Mouse (Mus musculus) megakaryocyte, embryonic 14.5 days (primary cell): ENCODE measurements at regions not wholly inside any gene's neighbourhood (a gene's known extent, or its start where the extent isn't known, plus 50 kb on each side); places are given as distances from the start of the nearest gene placed in this dataset.
A peak's percentile ranks its signal among the peaks of the same experiment; 100 is the strongest.
"Not testable (repeated sequence)": the region's sequence is repeated elsewhere in the genome, so short reads cannot be mapped to it uniquely, and the experiment has no call there.

Experiments
- H3K27me3 ChIP-seq: replicated peaks from 2 replicates; pipeline ENCODE3; 2012; ENCODE audit warnings: inconsistent platforms
- H3K36me3 ChIP-seq: replicated peaks from 2 replicates; pipeline ENCODE3; 2012; ENCODE audit warnings: low read length, inconsistent platforms, mixed read lengths
- H3K4me1 ChIP-seq: 2 replicates; pipeline ENCODE4 v1.6.1; 2012; ENCODE audit warnings: inconsistent platforms
- H3K4me3 ChIP-seq: replicated peaks from 2 replicates; pipeline ENCODE3; 2012; ENCODE audit warnings: moderate library complexity, mild to moderate bottlenecking, inconsistent platforms
- H3K9me3 ChIP-seq: 2 replicates; pipeline ENCODE4 v1.6.1; 2012; ENCODE audit warnings: inconsistent platforms
- FLI1 ChIP-seq: IDR thresholded peaks from 2 replicates; pipeline ENCODE4 v1.6.1; 2012; ENCODE audit warnings: low read length, inconsistent platforms, mixed read lengths
- GATA1 ChIP-seq: IDR thresholded peaks from 3 replicates; pipeline ENCODE4 v1.6.1; 2012; ENCODE audit warnings: mixed read lengths, low read length, inconsistent platforms, borderline replicate concordance

DNA sequence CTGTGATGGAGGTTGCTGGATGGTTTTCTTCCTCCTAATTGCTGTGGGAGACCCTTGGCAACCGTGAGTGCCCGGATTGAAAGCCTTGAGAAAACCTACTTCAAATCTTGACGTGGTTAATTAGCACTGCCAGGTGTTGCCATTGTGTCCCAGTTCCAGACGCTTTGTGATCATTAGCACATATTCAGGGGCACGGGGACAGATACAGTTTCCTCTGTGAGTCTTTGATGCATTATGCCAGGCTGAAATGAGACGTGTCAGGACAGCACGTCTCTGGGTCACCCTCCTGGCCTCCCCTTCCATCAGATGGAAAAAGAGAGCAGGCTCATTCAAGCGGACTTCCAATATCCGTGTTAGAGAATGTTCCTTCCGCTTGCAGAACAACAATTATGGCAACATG lies 198.2 kb downstream of the Rchy1 start:
- Histone ChIP-seq H3K9me3 (no peaks in the 10 kb centered on the region), H3K4me1 (peaks cover 8% of the 10 kb centered on the region), H3K36me3 (no peaks in the 10 kb centered on the region), H3K27me3 (peaks cover 6% of the 10 kb centered on the region), H3K4me3 (no peak overlapping the region)
- TF ChIP-seq FLI1: no peak
- TF ChIP-seq GATA1: no peak

DNA sequence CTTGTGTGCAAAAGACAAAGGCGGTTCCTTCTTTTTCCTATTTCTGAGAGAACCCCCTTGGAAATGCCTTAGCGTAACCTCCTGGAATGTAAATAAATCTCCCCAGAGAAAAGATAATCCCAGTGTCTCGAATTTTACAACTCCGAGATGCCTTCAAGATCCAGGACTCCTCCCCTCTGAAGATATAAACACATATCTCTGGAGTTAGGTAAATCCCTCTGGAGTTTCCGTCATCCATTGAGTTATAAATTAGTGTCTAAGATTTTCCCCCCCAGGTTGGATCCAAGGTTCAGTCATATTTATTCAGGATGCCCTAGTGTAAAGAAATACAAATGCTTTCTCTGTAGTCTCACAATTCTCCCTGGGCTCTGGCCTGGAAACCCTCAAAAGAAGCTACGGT lies 200.3 kb downstream of the Rchy1 start:
- TF ChIP-seq FLI1: no peak
- no peak for TF ChIP-seq GATA1
- Histone ChIP-seq H3K4me3 (no peak overlapping the region), H3K9me3 (no peaks in the 10 kb centered on the region), H3K27me3 (peaks cover 6% of the 10 kb centered on the region), H3K4me1 (peaks cover 21% of the 10 kb centered on the region), H3K36me3 (no peaks in the 10 kb centered on the region)

- H3K4me1 ChIP-seq: peaks cover 20% of the 10 kb centered on the region
- TF ChIP-seq FLI1: no peak
- TF ChIP-seq GATA1: no peak
- no peaks in the 10 kb centered on the region for H3K27me3 ChIP-seq
- H3K9me3 ChIP-seq: no peaks in the 10 kb centered on the region
- no peaks in the 10 kb centered on the region for H3K36me3 ChIP-seq
- no peak overlapping the region for H3K4me3 ChIP-seq
Measured at GRCm38 (mm10) chr5:91755958-91756357, 206.9 kb downstream of the Rchy1 start.

GRCm38 (mm10) chr5:91752846-91753245 lies 210.0 kb downstream of the Rchy1 start:
- H3K4me3 ChIP-seq, H3K36me3 ChIP-seq, H3K9me3 ChIP-seq, H3K27me3 ChIP-seq: not testable (repeated sequence)
- H3K4me1 ChIP-seq: peaks cover 29% of the 10 kb centered on the region

DNA sequence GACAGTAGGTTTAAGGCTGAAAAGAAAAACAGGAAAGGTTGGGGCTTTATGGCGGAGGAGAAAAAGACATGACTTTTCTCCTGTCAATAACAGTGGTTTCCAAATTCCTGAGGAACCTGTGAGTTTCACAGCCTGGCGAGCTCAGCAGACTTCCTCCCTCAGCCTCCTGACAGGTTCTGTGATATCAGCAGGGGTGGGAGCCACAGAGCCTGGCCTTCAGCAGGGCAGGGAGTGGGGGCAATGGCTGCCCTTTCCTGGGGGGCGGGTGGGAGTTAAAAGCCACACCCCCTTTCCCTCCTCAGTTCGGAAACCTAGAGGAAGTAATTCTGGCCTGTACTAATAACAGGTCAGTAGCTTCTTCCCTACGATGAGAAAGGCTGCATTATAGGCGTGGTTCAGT lies 211.7 kb downstream of the Rchy1 start:
- H3K4me3 ChIP-seq: peak overlapping the region; percentile 23
- no peaks in the 10 kb centered on the region for H3K9me3 ChIP-seq
- no peaks in the 10 kb centered on the region for H3K36me3 ChIP-seq
- no peaks in the 10 kb centered on the region for H3K27me3 ChIP-seq
- TF ChIP-seq GATA1: no peak
- TF ChIP-seq FLI1: no peak
- peaks cover 29% of the 10 kb centered on the region for H3K4me1 ChIP-seq

DNA sequence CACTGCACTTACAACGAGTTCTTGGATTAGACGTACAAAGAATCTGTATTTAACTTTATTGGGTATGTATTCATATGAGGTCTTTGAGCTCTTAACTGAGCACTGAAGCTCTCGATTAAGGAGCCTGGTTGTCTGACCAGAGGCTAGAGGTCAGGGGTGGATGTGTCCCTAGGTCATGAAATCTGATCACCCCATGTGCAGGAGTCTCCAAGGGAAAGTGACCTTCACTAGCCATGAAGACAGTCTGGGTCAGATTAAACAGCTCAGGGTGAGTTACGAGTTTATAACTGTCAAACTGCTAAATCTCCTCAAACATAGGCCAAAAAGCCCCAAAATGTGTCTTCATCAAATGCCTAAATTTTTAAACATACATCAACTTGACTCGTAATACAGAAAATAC lies 216.8 kb downstream of the Rchy1 start:
- Histone ChIP-seq H3K4me3 (no peak overlapping the region), H3K36me3 (no peaks in the 10 kb centered on the region), H3K4me1 (peaks cover 26% of the 10 kb centered on the region), H3K9me3 (0 out of 2 replicates have a peak, but pooled peaks cover 8% of the 10 kb centered on the region), H3K27me3 (no peaks in the 10 kb centered on the region)
- no peak for TF ChIP-seq GATA1
- no peak for TF ChIP-seq FLI1

GRCm38 (mm10) chr5:91744389-91744788 lies 218.5 kb downstream of the Rchy1 start:
- Histone ChIP-seq H3K9me3 (0 out of 2 replicates have a peak, but pooled peaks cover 8% of the 10 kb centered on the region), H3K4me1 (peaks cover 13% of the 10 kb centered on the region), H3K27me3 (no peaks in the 10 kb centered on the region), H3K36me3 (no peaks in the 10 kb centered on the region), H3K4me3 (no peak overlapping the region)
- TF ChIP-seq FLI1 (no peak), GATA1 (no peak)

- H3K4me1 ChIP-seq: peaks cover 10% of the 10 kb centered on the region
- H3K4me3 ChIP-seq: no peak overlapping the region
- no peaks in the 10 kb centered on the region for H3K27me3 ChIP-seq
- H3K36me3 ChIP-seq: no peaks in the 10 kb centered on the region
- H3K9me3 ChIP-seq: 0 out of 2 replicates have a peak, but pooled peaks cover 8% of the 10 kb centered on the region
- no peak for TF ChIP-seq FLI1
- TF ChIP-seq GATA1: no peak
Measured at GRCm38 (mm10) chr5:91740159-91740537, 222.7 kb downstream of the Rchy1 start.

- Histone ChIP-seq H3K36me3 (no peaks in the 10 kb centered on the region), H3K4me3 (no peak overlapping the region)
Measured at GRCm38 (mm10) chr5:91739433-91740158, 222.2 kb downstream of the Parm1 start.

DNA sequence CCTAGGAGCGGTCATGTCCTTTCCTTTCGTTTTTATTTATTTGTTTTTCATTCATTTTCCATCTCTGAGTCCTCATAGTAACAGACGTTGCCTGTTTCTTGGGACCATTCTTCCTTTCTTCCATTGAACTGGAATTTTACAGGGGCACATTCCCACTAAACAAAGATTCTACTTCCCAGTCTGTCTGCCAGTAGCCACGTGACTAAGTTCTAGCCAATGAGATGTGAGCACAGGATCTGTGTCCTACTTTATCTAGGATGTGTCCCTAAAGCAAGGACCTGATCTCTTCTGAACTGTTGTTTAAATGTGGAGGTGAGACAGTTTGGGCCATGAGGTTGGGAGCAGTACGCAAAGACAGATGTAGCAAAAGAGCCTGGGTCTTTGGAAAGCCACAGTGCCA lies 214.6 kb downstream of the Parm1 start:
- Histone ChIP-seq H3K27me3 (no peaks in the 10 kb centered on the region), H3K9me3 (no peaks in the 10 kb centered on the region), H3K4me1 (peaks cover 6% of the 10 kb centered on the region), H3K4me3 (no peak overlapping the region), H3K36me3 (no peaks in the 10 kb centered on the region)
- TF ChIP-seq GATA1 (no peak), FLI1 (no peak)

More at GRCm38 (mm10) chr5:91739433-91740158, 222.2 kb downstream of the Parm1 start:
- TF ChIP-seq FLI1 (no peak), GATA1 (no peak)
- H3K9me3 ChIP-seq: 0 out of 2 replicates have a peak, but pooled peaks cover 7% of the 10 kb centered on the region
- H3K27me3 ChIP-seq: no peaks in the 10 kb centered on the region
- H3K4me1 ChIP-seq: peaks cover 10% of the 10 kb centered on the region
